Mouse (Mus musculus) forebrain, embryonic 15.5 days (tissue): ENCODE data around the gene Nbea. TPM values are rescaled to one million over a fixed set of nuclear protein-coding genes. Genes with fewer than 3 reads are reported as not detected.

Source experiments
- ATAC-seq: fragments of 200-750 bp; cut with Nextera tagmentation; replicated peaks from 2 replicates; pipeline ENCODE4 v1.8.0; 2017; ENCODE audit warnings: mild to moderate bottlenecking, moderate TSS enrichment, moderate library complexity
- H3K27ac ChIP-seq: fragments of 300-500 bp; sonication (generic); replicated peaks from 2 replicates; pipeline ENCODE4 v1.5.1; 2015; ENCODE audit warnings: mild to moderate bottlenecking, inconsistent platforms
- H3K27me3 ChIP-seq: fragments of 300-500 bp; sonication (generic); 2 replicates; pipeline ENCODE4 v1.6.1; 2015; ENCODE audit warnings: inconsistent platforms
- H3K36me3 ChIP-seq: fragments of 300-500 bp; sonication (generic); 2 replicates; pipeline ENCODE4 v1.6.1; 2015; ENCODE audit warnings: mild to moderate bottlenecking, inconsistent platforms
- H3K4me1 ChIP-seq: fragments of 300-500 bp; sonication (generic); 2 replicates; pipeline ENCODE4 v1.6.1; 2015; ENCODE audit warnings: inconsistent platforms
- H3K4me2 ChIP-seq: fragments of 300-500 bp; sonication (generic); replicated peaks from 2 replicates; pipeline ENCODE4 v1.6.1; 2015; ENCODE audit warnings: mild to moderate bottlenecking, inconsistent platforms
- H3K4me3 ChIP-seq: fragments of 300-500 bp; sonication (generic); 2 replicates; pipeline ENCODE4 v1.5.1; 2015; ENCODE audit warnings: mild to moderate bottlenecking, inconsistent platforms
- H3K9ac ChIP-seq: fragments of 300-500 bp; sonication (generic); replicated peaks from 2 replicates; pipeline ENCODE4 v1.6.1; 2015; ENCODE audit warnings: mild to moderate bottlenecking, inconsistent platforms
- H3K9me3 ChIP-seq: fragments of 300-500 bp; sonication (generic); 2 replicates; pipeline ENCODE4 v1.6.1; 2016; ENCODE audit warnings: inconsistent platforms
- WGBS: fragments of 180-500 bp; shearing (Covaris S2); methylation state at CpG from one replicate; pipeline ENCODE4 v1.1.7; 2015; ENCODE audit warnings: mixed read lengths; 5-methylcytosine and 5-hydroxymethylcytosine counted together
- polyA plus RNA-seq: library from polyadenylated mRNA; unstranded; fragments of >200 nt; fragmentation: Nextera tagmentation; extraction: Ambion mirVana; gene quantifications from 2 replicates; pipeline ENCODE4 v1.2.1, GENCODE M21; 2015

Nbea gene
- polyA plus RNA-seq, 1 experiment from 2014 or later: 59.7 TPM

- ATAC-seq: peak; percentile 74
- Histone ChIP-seq H3K36me3 (peaks cover 11% of the 10 kb centered on the region), H3K9ac (no peak overlapping the region), H3K27ac (peak overlapping the region; percentile 34; the same call in 1 of the 2 replicates), H3K27me3 (no peaks in the 10 kb centered on the region), H3K4me1 (peaks cover 10% of the 10 kb centered on the region; the same call in 1 of the 2 replicates), H3K4me2 (no peak overlapping the region), H3K9me3 (no peaks in the 10 kb centered on the region), H3K4me3 (no peak overlapping the region)
- 33% methylated on average over 6 of the region's 6 CpGs for WGBS
Observed at GRCm38 (mm10) chr3:55714260-55714659, 469.2 kb downstream of the Nbea start.

GRCm38 (mm10) chr3:55713856-55714255 lies 469.6 kb downstream of the Nbea start:
- Histone ChIP-seq H3K27ac (peak overlapping the region; percentile 23; the same call in 1 of the 2 replicates), H3K4me3 (no peak overlapping the region), H3K9me3 (no peaks in the 10 kb centered on the region), H3K4me1 (peaks cover 10% of the 10 kb centered on the region; the same call in 1 of the 2 replicates), H3K4me2 (no peak overlapping the region), H3K36me3 (peaks cover 13% of the 10 kb centered on the region), H3K9ac (no peak overlapping the region), H3K27me3 (no peaks in the 10 kb centered on the region)
- 69% methylated on average over 3 of the region's 3 CpGs for WGBS
- ATAC-seq: no peak

GRCm38 (mm10) chr3:55710300-55710699 lies 473.2 kb downstream of the Nbea start:
- WGBS: 93% methylated on average over 4 of the region's 4 CpGs
- peaks cover 10% of the 10 kb centered on the region; the same call in 1 of the 2 replicates for H3K4me1 ChIP-seq
- no peak overlapping the region for H3K9ac ChIP-seq
- H3K4me3 ChIP-seq: no peak overlapping the region
- no peak overlapping the region for H3K27ac ChIP-seq
- no peaks in the 10 kb centered on the region for H3K9me3 ChIP-seq
- ATAC-seq: no peak
- H3K27me3 ChIP-seq: no peaks in the 10 kb centered on the region
- no peak overlapping the region for H3K4me2 ChIP-seq
- H3K36me3 ChIP-seq: peaks cover 19% of the 10 kb centered on the region

- Histone ChIP-seq H3K4me3 (no peak overlapping the region), H3K9ac (no peak overlapping the region), H3K4me2 (no peak overlapping the region), H3K27ac (no peak overlapping the region), H3K27me3 (no peaks in the 10 kb centered on the region), H3K4me1 (peaks cover 3% of the 10 kb centered on the region; the same call in 1 of the 2 replicates), H3K36me3 (peaks cover 6% of the 10 kb centered on the region; the same call in 1 of the 2 replicates), H3K9me3 (no peaks in the 10 kb centered on the region)
- no peak for ATAC-seq
- WGBS: 87% methylated on average over 6 of the region's 6 CpGs
Observed at GRCm38 (mm10) chr3:55701632-55702031, 481.9 kb downstream of the Nbea start.

GRCm38 (mm10) chr3:55697174-55697573 lies 486.3 kb downstream of the Nbea start:
- Histone ChIP-seq H3K4me3 (no peak overlapping the region), H3K36me3 (no peaks in the 10 kb centered on the region), H3K4me2 (no peak overlapping the region), H3K4me1 (peaks cover 5% of the 10 kb centered on the region; the same call in 1 of the 2 replicates), H3K9ac (no peak overlapping the region), H3K27me3 (no peaks in the 10 kb centered on the region), H3K9me3 (no peaks in the 10 kb centered on the region), H3K27ac (no peak overlapping the region)
- WGBS: 97% methylated on average over 2 of the region's 2 CpGs
- no peak for ATAC-seq

- WGBS: 37% methylated on average over 4 of the region's 4 CpGs
- Histone ChIP-seq H3K9ac (no peak overlapping the region), H3K36me3 (no peaks in the 10 kb centered on the region), H3K4me3 (no peak overlapping the region), H3K4me2 (no peak overlapping the region), H3K4me1 (peaks cover 5% of the 10 kb centered on the region; the same call in 1 of the 2 replicates), H3K9me3 (no peaks in the 10 kb centered on the region), H3K27ac (no peak overlapping the region), H3K27me3 (no peaks in the 10 kb centered on the region)
- no peak for ATAC-seq
Observed at GRCm38 (mm10) chr3:55693073-55693472, 490.4 kb downstream of the Nbea start.

GRCm38 (mm10) chr3:55688098-55688497 lies 495.4 kb downstream of the Nbea start:
- Histone ChIP-seq H3K9me3 (no peaks in the 10 kb centered on the region), H3K36me3 (no peaks in the 10 kb centered on the region), H3K4me1 (peaks cover 15% of the 10 kb centered on the region), H3K27me3 (no peaks in the 10 kb centered on the region), H3K27ac (no peak overlapping the region), H3K4me2 (no peak overlapping the region), H3K9ac (no peak overlapping the region), H3K4me3 (no peak overlapping the region)
- no peak for ATAC-seq
- 14% methylated on average over 1 of the region's 1 CpGs for WGBS

- Histone ChIP-seq H3K9me3 (no peaks in the 10 kb centered on the region), H3K27me3 (no peaks in the 10 kb centered on the region), H3K9ac (no peak overlapping the region), H3K27ac (no peak overlapping the region), H3K4me3 (no peak overlapping the region), H3K4me2 (no peak overlapping the region), H3K4me1 (peaks cover 15% of the 10 kb centered on the region), H3K36me3 (no peaks in the 10 kb centered on the region)
- no peak for ATAC-seq
- WGBS: 59% methylated on average over 6 of the region's 6 CpGs
Observed at GRCm38 (mm10) chr3:55686993-55687392, 496.5 kb downstream of the Nbea start.

GRCm38 (mm10) chr3:55685627-55686026 lies 497.9 kb downstream of the Nbea start:
- Histone ChIP-seq H3K9ac (no peak overlapping the region), H3K36me3 (no peaks in the 10 kb centered on the region), H3K4me3 (no peak overlapping the region), H3K27ac (peak overlapping the region; percentile 34; the same call in 1 of the 2 replicates), H3K27me3 (no peaks in the 10 kb centered on the region), H3K4me1 (peaks cover 15% of the 10 kb centered on the region), H3K4me2 (no peak overlapping the region), H3K9me3 (no peaks in the 10 kb centered on the region)
- 52% methylated on average over 6 of the region's 6 CpGs for WGBS
- ATAC-seq: no peak

GRCm38 (mm10) chr3:55684892-55685291 lies 498.6 kb downstream of the Nbea start:
- peak overlapping the region; percentile 51 for H3K27ac ChIP-seq
- no peak overlapping the region for H3K4me3 ChIP-seq
- no peak overlapping the region for H3K4me2 ChIP-seq
- ATAC-seq: no peak
- peaks cover 15% of the 10 kb centered on the region for H3K4me1 ChIP-seq
- no peaks in the 10 kb centered on the region for H3K27me3 ChIP-seq
- no peaks in the 10 kb centered on the region for H3K9me3 ChIP-seq
- H3K9ac ChIP-seq: no peak overlapping the region
- 13% methylated on average over 4 of the region's 4 CpGs for WGBS
- H3K36me3 ChIP-seq: no peaks in the 10 kb centered on the region

GRCm38 (mm10) chr3:55677691-55678090 lies 505.8 kb downstream of the Nbea start:
- ATAC-seq: no peak
- no peak overlapping the region for H3K9ac ChIP-seq
- H3K27ac ChIP-seq: no peak overlapping the region
- WGBS: 65% methylated on average over 2 of the region's 2 CpGs
- H3K36me3 ChIP-seq: no peaks in the 10 kb centered on the region
- H3K27me3 ChIP-seq: no peaks in the 10 kb centered on the region
- H3K4me3 ChIP-seq: no peak overlapping the region
- no peaks in the 10 kb centered on the region for H3K9me3 ChIP-seq
- H3K4me1 ChIP-seq: no peaks in the 10 kb centered on the region
- H3K4me2 ChIP-seq: no peak overlapping the region

GRCm38 (mm10) chr3:55674185-55674584 lies 509.3 kb downstream of the Nbea start:
- no peaks in the 10 kb centered on the region for H3K4me1 ChIP-seq
- no peaks in the 10 kb centered on the region for H3K36me3 ChIP-seq
- no peak for ATAC-seq
- H3K27ac ChIP-seq: no peak overlapping the region
- H3K9ac ChIP-seq: no peak overlapping the region
- H3K4me2 ChIP-seq: no peak overlapping the region
- H3K9me3 ChIP-seq: no peaks in the 10 kb centered on the region
- no peaks in the 10 kb centered on the region for H3K27me3 ChIP-seq
- WGBS: 81% methylated on average over 7 of the region's 7 CpGs
- no peak overlapping the region for H3K4me3 ChIP-seq

GRCm38 (mm10) chr3:55667048-55667447 lies 516.5 kb downstream of the Nbea start:
- no peak overlapping the region for H3K27ac ChIP-seq
- H3K4me1 ChIP-seq: peaks cover 23% of the 10 kb centered on the region
- H3K36me3 ChIP-seq: no peaks in the 10 kb centered on the region; the same call in 1 of the 2 replicates
- no peak overlapping the region for H3K4me2 ChIP-seq
- H3K4me3 ChIP-seq: no peak overlapping the region
- ATAC-seq: no peak
- H3K9me3 ChIP-seq: no peaks in the 10 kb centered on the region
- no peaks in the 10 kb centered on the region for H3K27me3 ChIP-seq
- H3K9ac ChIP-seq: no peak overlapping the region
- 52% methylated on average over 6 of the region's 6 CpGs for WGBS
